Mouse (Mus musculus) midbrain, embryonic 13.5 days (tissue): ENCODE results near the gene Lmbrd2. TPM values are rescaled to one million over a fixed set of nuclear protein-coding genes. Genes with fewer than 3 reads are reported as not detected.

Experiments
- ATAC-seq: fragments of 200-750 bp; cut with Nextera tagmentation; 2 replicates; pipeline ENCODE4 v1.8.0; 2017; ENCODE audit warnings: mild to moderate bottlenecking, moderate TSS enrichment, moderate library complexity
- H3K27ac ChIP-seq: fragments of 300-500 bp; sonication (generic); 2 replicates; pipeline ENCODE4 v1.5.1; 2015; ENCODE audit warnings: inconsistent platforms, mild to moderate bottlenecking, moderate library complexity
- H3K27me3 ChIP-seq: fragments of 300-500 bp; sonication (generic); 2 replicates; pipeline ENCODE4 v1.6.1; 2015; ENCODE audit warnings: mild to moderate bottlenecking, inconsistent platforms
- H3K36me3 ChIP-seq: fragments of 300-500 bp; sonication (generic); 2 replicates; pipeline ENCODE4 v1.6.1; 2015; ENCODE audit warnings: mild to moderate bottlenecking, inconsistent platforms
- H3K4me1 ChIP-seq: fragments of 300-500 bp; sonication (generic); replicated peaks from 2 replicates; pipeline ENCODE4 v1.6.1; 2015; ENCODE audit warnings: inconsistent platforms
- H3K4me2 ChIP-seq: fragments of 300-500 bp; sonication (generic); replicated peaks from 2 replicates; pipeline ENCODE4 v1.6.1; 2015; ENCODE audit warnings: moderate library complexity, mild to moderate bottlenecking, inconsistent platforms
- H3K4me3 ChIP-seq: fragments of 300-500 bp; sonication (generic); replicated peaks from 2 replicates; pipeline ENCODE4 v1.5.1; 2015; ENCODE audit warnings: mild to moderate bottlenecking, inconsistent platforms
- H3K9ac ChIP-seq: fragments of 300-500 bp; sonication (generic); replicated peaks from 2 replicates; pipeline ENCODE4 v1.6.1; 2015; ENCODE audit warnings: mild to moderate bottlenecking, inconsistent platforms
- H3K9me3 ChIP-seq: fragments of 300-500 bp; sonication (generic); 2 replicates; pipeline ENCODE4 v1.6.1; 2016; ENCODE audit warnings: mild to moderate bottlenecking, inconsistent platforms
- WGBS: fragments of 180-500 bp; shearing (Covaris S2); methylation state at CpG from one replicate; pipeline ENCODE4 v1.1.7; 2015; 5-methylcytosine and 5-hydroxymethylcytosine counted together
- polyA plus RNA-seq: library from polyadenylated mRNA; unstranded; fragments of >200 nt; fragmentation: Nextera tagmentation; extraction: Ambion mirVana; gene quantifications from 2 replicates; pipeline ENCODE4 v1.2.1, GENCODE M21; 2015

Lmbrd2 gene
- polyA plus RNA-seq, 1 experiment from 2014 or later = 3.9 TPM

GRCm38 (mm10) chr15:9114599-9114998 lies 25.8 kb upstream of the Lmbrd2 start:
- WGBS = 83% methylated on average over 5 of the region's 5 CpGs
- H3K27ac ChIP-seq = no peak overlapping the region
- ATAC-seq = 0 out of 2 replicates have a peak, but pooled peaks have one; percentile 24
- no peaks in the 10 kb centered on the region for H3K27me3 ChIP-seq
- H3K4me1 ChIP-seq = no peaks in the 10 kb centered on the region
- H3K4me3 ChIP-seq = no peak overlapping the region
- H3K4me2 ChIP-seq = no peak overlapping the region
- H3K9me3 ChIP-seq = no peaks in the 10 kb centered on the region
- peaks cover 74% of the 10 kb centered on the region for H3K36me3 ChIP-seq
- H3K9ac ChIP-seq = no peak overlapping the region

- Histone ChIP-seq H3K36me3 (peaks cover 83% of the 10 kb centered on the region), H3K27me3 (no peaks in the 10 kb centered on the region), H3K27ac (no peak overlapping the region), H3K4me1 (no peaks in the 10 kb centered on the region), H3K4me3 (no peak overlapping the region), H3K9ac (no peak overlapping the region), H3K4me2 (no peak overlapping the region), H3K9me3 (no peaks in the 10 kb centered on the region)
- no peak for ATAC-seq
- WGBS = 94% methylated on average over 4 of the region's 4 CpGs
These were observed 21.5 kb upstream of the Lmbrd2 start for GRCm38 (mm10) chr15:9118852-9119251.

DNA sequence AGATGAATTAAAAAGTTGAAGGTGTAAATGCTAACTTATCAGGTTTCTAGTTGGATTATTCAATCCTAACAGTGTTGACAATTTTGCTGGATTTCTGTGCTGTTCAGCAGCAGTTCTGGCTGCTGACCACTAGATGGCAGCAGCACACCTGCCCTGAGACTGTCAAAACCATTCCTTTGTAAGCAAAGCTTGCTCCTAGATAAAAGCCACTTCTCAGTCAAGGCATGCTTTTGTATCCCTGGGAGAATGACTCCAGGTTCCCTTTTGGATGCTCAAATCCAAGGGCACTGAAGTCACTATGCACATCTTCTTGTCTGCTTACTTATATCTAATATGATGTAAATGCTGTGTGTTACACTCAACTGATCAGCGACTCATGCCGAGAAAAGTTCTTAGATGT lies 20.3 kb upstream of the Lmbrd2 start:
- Histone ChIP-seq H3K9ac (no peak overlapping the region), H3K4me2 (no peak overlapping the region), H3K9me3 (no peaks in the 10 kb centered on the region), H3K4me3 (no peak overlapping the region), H3K27me3 (no peaks in the 10 kb centered on the region), H3K27ac (peak overlapping the region; percentile 54; the same call in 1 of the 2 replicates), H3K36me3 (peaks cover 83% of the 10 kb centered on the region), H3K4me1 (no peaks in the 10 kb centered on the region)
- ATAC-seq = peak; percentile 77
- WGBS = 94% methylated on average over 2 of the region's 2 CpGs

DNA sequence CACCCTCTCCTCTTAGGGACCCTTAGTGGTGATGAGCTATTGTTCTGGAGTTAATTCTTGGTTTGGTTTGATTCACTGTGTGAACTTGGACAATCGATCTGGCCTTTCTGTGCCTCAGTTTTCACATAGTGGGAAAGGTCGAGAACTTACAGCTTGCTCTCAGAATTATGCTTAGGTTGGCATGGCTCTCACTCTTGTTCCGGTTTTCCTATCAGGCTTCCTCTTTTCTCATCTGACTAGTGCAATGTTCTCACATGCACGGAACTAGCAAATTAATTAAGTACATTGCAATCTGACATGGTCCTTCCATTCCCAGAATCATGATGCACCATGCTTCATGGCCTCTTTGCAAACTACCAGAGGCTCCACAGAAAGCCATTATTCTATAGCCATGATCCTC lies 17.4 kb upstream of the Lmbrd2 start:
- Histone ChIP-seq H3K27me3 (no peaks in the 10 kb centered on the region), H3K4me2 (no peak overlapping the region), H3K36me3 (peaks cover 72% of the 10 kb centered on the region), H3K27ac (no peak overlapping the region), H3K9me3 (no peaks in the 10 kb centered on the region), H3K9ac (no peak overlapping the region), H3K4me1 (no peaks in the 10 kb centered on the region), H3K4me3 (no peak overlapping the region)
- no peak for ATAC-seq
- 96% methylated on average over 4 of the region's 4 CpGs for WGBS

- no peaks in the 10 kb centered on the region for H3K27me3 ChIP-seq
- no peaks in the 10 kb centered on the region for H3K9me3 ChIP-seq
- no peak overlapping the region for H3K9ac ChIP-seq
- no peak for ATAC-seq
- H3K27ac ChIP-seq = no peak overlapping the region
- H3K36me3 ChIP-seq = peaks cover 76% of the 10 kb centered on the region
- WGBS = 94% methylated on average over 21 of the region's 21 CpGs
- H3K4me3 ChIP-seq = no peak overlapping the region
- no peaks in the 10 kb centered on the region for H3K4me1 ChIP-seq
- H3K4me2 ChIP-seq = no peak overlapping the region
These were observed 15.5 kb upstream of the Lmbrd2 start for GRCm38 (mm10) chr15:9124856-9125255.

DNA sequence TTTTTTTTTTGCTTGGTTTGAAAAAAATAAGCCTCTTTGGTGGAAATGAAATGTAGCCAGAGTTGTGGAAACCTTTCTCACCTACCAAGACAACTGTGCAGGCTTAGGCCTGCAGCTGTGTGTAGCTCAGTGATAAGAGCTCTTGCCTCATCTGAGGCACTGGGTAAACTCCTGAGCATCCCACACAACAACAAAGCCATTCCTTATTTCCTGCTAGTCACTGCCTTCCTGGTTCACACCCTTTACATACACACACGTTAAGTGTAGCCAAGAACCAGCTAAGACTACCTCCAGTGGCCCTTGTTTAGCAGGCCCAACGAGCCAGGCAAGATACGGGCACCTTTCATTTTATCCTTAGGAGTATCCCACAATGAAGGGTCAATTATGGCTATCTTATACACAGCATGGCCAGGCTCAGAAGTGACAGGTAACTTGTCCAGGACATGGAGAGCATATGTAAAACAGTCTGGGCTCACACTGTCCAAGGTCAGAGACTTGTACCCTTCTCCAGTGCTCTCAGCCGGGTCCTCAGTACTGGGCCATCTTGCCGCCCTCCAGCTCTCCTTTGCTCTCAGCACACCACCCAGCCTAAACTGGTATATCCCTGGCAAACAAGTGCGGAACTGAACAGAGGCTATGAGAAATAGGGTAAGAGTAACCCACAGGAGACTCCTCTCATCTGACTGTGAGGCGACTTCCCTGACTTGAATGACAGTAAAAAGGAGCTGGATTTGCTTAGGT lies 13.1 kb upstream of the Lmbrd2 start:
- H3K9ac ChIP-seq = no peak overlapping the region
- no peak overlapping the region for H3K27ac ChIP-seq
- 92% methylated on average over 7 of the region's 7 CpGs for WGBS
- no peaks in the 10 kb centered on the region for H3K27me3 ChIP-seq
- H3K4me1 ChIP-seq = peaks cover 5% of the 10 kb centered on the region; the same call in 1 of the 2 replicates
- no peaks in the 10 kb centered on the region for H3K9me3 ChIP-seq
- ATAC-seq = 0 out of 2 replicates have a peak, but pooled peaks have one; percentile 27
- H3K4me3 ChIP-seq = no peak overlapping the region
- H3K36me3 ChIP-seq = peaks cover 79% of the 10 kb centered on the region
- no peak overlapping the region for H3K4me2 ChIP-seq

DNA sequence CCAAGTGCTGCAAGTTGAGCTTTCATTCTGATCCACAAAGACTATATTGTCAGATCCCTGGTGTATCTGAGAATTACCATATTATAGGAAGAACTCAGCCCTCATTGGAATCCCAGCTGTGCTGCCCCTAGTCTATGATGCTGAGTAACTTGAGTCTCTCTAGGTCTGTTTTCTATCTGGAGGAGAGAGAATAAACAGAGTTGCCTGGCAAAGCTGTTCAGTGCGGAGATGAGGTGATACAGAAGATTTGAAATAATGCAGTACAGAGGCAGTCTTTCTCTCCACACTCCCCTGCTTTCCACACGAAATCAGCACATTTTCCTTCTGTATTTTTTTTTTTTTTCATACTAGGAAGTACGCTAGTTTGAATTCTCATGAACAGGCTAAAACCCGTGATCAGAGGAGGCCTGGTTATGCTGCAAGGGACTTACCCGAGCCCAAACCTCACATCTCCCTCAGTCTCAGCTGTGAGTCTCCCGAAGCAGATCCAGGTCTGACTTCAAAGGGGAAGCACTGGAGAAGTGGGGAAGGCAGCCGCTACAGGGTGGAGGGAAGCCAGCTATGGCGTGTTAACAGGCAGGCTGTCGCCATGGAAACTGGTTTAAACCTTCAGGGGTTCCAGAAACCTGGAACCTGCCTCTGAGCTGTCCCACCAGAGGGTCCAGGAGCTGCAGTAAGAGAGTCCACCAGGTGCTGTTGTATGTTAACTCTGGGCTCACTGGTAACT lies 9.4 kb upstream of the Lmbrd2 start:
- ATAC-seq = peak; percentile 29; the same call in 1 of the 2 replicates
- Histone ChIP-seq H3K9ac (no peak overlapping the region), H3K27me3 (no peaks in the 10 kb centered on the region), H3K4me3 (no peak overlapping the region), H3K27ac (no peak overlapping the region), H3K4me1 (peaks cover 9% of the 10 kb centered on the region), H3K36me3 (peaks cover 66% of the 10 kb centered on the region), H3K4me2 (no peak overlapping the region), H3K9me3 (no peaks in the 10 kb centered on the region)
- WGBS = 79% methylated on average over 9 of the region's 9 CpGs

DNA sequence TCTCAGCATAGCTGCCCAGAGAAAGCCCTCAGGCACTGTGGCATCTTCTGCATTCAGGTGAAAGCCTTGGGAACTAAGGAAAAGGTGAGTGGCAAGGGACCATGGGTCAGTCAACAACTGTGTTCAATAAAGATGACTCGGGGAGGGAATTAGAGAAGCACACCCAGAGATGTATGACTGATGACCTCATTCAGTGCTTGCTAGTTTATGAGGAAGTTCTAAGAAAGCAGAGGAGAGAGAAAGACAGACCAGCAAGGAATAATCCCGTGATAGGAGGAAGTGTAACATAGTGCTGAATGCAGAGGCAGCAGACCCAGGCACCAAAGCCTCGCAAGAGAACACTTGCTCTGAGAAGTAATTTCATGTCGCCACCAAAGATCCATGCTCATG lies 8.9 kb upstream of the Lmbrd2 start:
- H3K4me3 ChIP-seq = no peak overlapping the region
- H3K9me3 ChIP-seq = no peaks in the 10 kb centered on the region
- peaks cover 9% of the 10 kb centered on the region for H3K4me1 ChIP-seq
- no peaks in the 10 kb centered on the region for H3K27me3 ChIP-seq
- peaks cover 69% of the 10 kb centered on the region for H3K36me3 ChIP-seq
- H3K4me2 ChIP-seq = no peak overlapping the region
- no peak overlapping the region for H3K9ac ChIP-seq
- WGBS = 87% methylated on average over 4 of the region's 4 CpGs
- ATAC-seq = peak; percentile 15; the same call in 1 of the 2 replicates
- H3K27ac ChIP-seq = no peak overlapping the region

DNA sequence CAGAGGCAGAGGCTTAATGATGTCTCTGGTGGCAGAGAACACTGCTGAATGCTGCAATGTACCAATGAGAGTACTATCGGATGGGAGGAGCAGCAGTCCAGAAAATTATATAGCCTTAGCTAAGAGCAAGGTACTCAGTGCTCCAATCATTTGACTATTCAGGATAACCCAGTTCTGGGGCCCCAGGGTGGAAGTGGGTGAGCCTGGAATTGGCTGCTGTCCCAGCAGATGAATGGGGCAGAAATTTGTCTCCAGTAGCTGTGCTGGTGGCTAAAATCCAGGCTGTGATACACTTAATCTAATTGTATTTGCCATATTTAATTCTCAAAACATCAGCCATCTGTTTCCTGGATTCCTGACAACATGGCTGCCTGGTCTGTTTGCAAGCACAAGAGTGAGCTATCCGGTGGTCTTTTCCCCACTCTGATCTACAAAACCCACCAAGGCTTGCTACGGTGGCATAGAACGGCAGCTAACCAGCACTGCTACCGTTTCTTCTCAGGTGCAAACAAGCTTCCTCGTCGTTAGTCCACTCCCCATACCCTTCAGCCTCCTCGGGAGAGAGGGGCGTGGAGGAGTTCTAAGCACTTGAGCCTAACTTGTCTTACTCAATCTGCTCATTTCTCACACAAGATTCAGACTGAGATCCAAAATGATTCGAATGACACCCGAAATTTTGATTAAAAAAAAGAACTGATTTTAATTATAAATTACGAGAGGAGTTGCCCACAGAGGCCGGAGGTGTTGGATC lies 7.5 kb upstream of the Lmbrd2 start:
- ATAC-seq = no peak
- Histone ChIP-seq H3K36me3 (peaks cover 69% of the 10 kb centered on the region), H3K27ac (no peak overlapping the region)

GRCm38 (mm10) chr15:9134891-9135507 lies 5.4 kb upstream of the Lmbrd2 start:
- no peak overlapping the region for H3K27ac ChIP-seq
- no peaks in the 10 kb centered on the region for H3K9me3 ChIP-seq
- WGBS = 87% methylated on average over 6 of the region's 6 CpGs
- no peak for ATAC-seq
- H3K9ac ChIP-seq = no peak overlapping the region
- H3K4me2 ChIP-seq = no peak overlapping the region
- H3K4me1 ChIP-seq = peaks cover 24% of the 10 kb centered on the region
- H3K27me3 ChIP-seq = no peaks in the 10 kb centered on the region
- no peak overlapping the region for H3K4me3 ChIP-seq
- peaks cover 58% of the 10 kb centered on the region for H3K36me3 ChIP-seq

More for the DNA sequence above, 7.5 kb upstream of the Lmbrd2 start:
- peaks cover 9% of the 10 kb centered on the region for H3K4me1 ChIP-seq
- H3K27me3 ChIP-seq = no peaks in the 10 kb centered on the region
- H3K4me3 ChIP-seq = no peak overlapping the region
- H3K9ac ChIP-seq = no peak overlapping the region
- H3K4me2 ChIP-seq = no peak overlapping the region
- 91% methylated on average over 13 of the region's 13 CpGs for whole genome bisulfite sequencing
- H3K9me3 ChIP-seq = no peaks in the 10 kb centered on the region

- Histone ChIP-seq H3K36me3 (peaks cover 35% of the 10 kb centered on the region), H3K4me2 (peak overlapping the region; percentile 79), H3K9ac (peak overlapping the region; percentile 65), H3K9me3 (no peaks in the 10 kb centered on the region), H3K27me3 (no peaks in the 10 kb centered on the region), H3K4me1 (peaks cover 26% of the 10 kb centered on the region), H3K4me3 (peak overlapping the region; percentile 87), H3K27ac (no peak overlapping the region)
- no peak for ATAC-seq
- 31% methylated on average over 10 of the region's 10 CpGs for WGBS
These were observed 903 bp upstream of the Lmbrd2 start for GRCm38 (mm10) chr15:9139447-9139846.
